Comparison of ENCODE assay signal across 9 mouse cellular contexts in genomic region chr8:105788241-105788640, GRCm38 (mm10). TPM values are rescaled to one million over a fixed set of nuclear protein-coding genes. Genes with fewer than 3 reads are reported as not detected.
DNase-seq lines count a peak whose midpoint lies in the region; ATAC-seq and TF ChIP-seq lines count a peak whose summit lies in the region.
"Had no signal": no experiment of that assay in that cellular context is flagged by ENCODE, and none has a peak within 500 bp of the region (broad histone marks: within the 10 kb centered on the region; RNA-seq: fewer than 3 reads in every experiment).

No protein-coding gene starts in this region.

- no peak overlapping the region for H3K9ac ChIP-seq in hindbrain, embryonic 11.5 days (ENCODE audit: low read depth, low read length)
- H3K9ac ChIP-seq in hindbrain, embryonic 16.5 days (ENCODE audit: low read depth, low read length) = no peak overlapping the region
- H3K9ac ChIP-seq in liver, postnatal 0 days (replicated peaks) = no peak overlapping the region

- H3K27me3 ChIP-seq in hindbrain, embryonic 11.5 days (ENCODE audit: control insufficient read depth, insufficient read depth, low read length) = no peaks in the 10 kb centered on the region
- H3K27me3 ChIP-seq in hindbrain, embryonic 16.5 days (replicated peaks; ENCODE audit: control insufficient read depth, insufficient read depth, low read length) = no peaks in the 10 kb centered on the region
- no peaks in the 10 kb centered on the region for H3K27me3 ChIP-seq in liver, postnatal 0 days (ENCODE audit: insufficient read depth, low read length)

- no peak overlapping the region for H3K4me3 ChIP-seq in hindbrain, embryonic 11.5 days (ENCODE audit: low read depth, low read length)
- no peak overlapping the region for H3K4me3 ChIP-seq in hindbrain, embryonic 16.5 days (ENCODE audit: low read length)
- no peak overlapping the region for H3K4me3 ChIP-seq in liver, postnatal 0 days (ENCODE audit: low read depth, low read length)
- H3K4me3 ChIP-seq: erythroblast, embryonic 14.5 days had no signal

- TF ChIP-seq CTCF in liver, postnatal 0 days (IDR thresholded peaks at IDR 0.05; ENCODE audit: low read depth) = peak; percentile 85

- no peaks in the 10 kb centered on the region for H3K4me1 ChIP-seq in hindbrain, embryonic 11.5 days (replicated peaks; ENCODE audit: control insufficient read depth, insufficient read depth, low read length)
- H3K4me1 ChIP-seq in hindbrain, embryonic 16.5 days (ENCODE audit: control insufficient read depth, insufficient read depth, low read depth, low read length) = no peaks in the 10 kb centered on the region
- peaks cover 3% of the 10 kb centered on the region; the same call in 1 of the 2 replicates for H3K4me1 ChIP-seq in liver, postnatal 0 days (ENCODE audit: insufficient read depth)

- DNase-seq in hindbrain, embryonic 11.5 days (ENCODE audit: low spot score) = peak; percentile 74
- peak; percentile 71 for DNase-seq in CD4-positive helper T cell, adult 2 months (ENCODE audit: low read depth, low spot score)
- peak; percentile 70 for DNase-seq in NIH3T3 (ENCODE audit: low read depth)
- DNase-seq in liver, postnatal 0 days = peak; percentile 82
- peak; percentile 52 to 60 for DNase-seq in spleen, postnatal 36 days (ENCODE audit: low spot score in 2 of 2)
- no peak for DNase-seq in urinary bladder, postnatal 4 days (ENCODE audit: low spot score in 2 of 2)

- no peak for ATAC-seq in hindbrain, embryonic 11.5 days (ENCODE audit: low FRiP score)
- ATAC-seq in hindbrain, embryonic 16.5 days = no peak
- peak; percentile 48; the same call in 1 of the 2 replicates for ATAC-seq in erythroblast, adult 5-6 weeks (replicated peaks; ENCODE audit: low FRiP score, poor library complexity, severe bottlenecking)
- ATAC-seq in liver, postnatal 0 days = peak; percentile 60

- H3K9me3 ChIP-seq in hindbrain, embryonic 11.5 days (ENCODE audit: control insufficient read depth, low read length) = no peaks in the 10 kb centered on the region
- H3K9me3 ChIP-seq in hindbrain, embryonic 16.5 days (ENCODE audit: control insufficient read depth, low read length) = no peaks in the 10 kb centered on the region
- no peaks in the 10 kb centered on the region for H3K9me3 ChIP-seq in liver, postnatal 0 days (ENCODE audit: low read length)

- TF ChIP-seq EP300 in liver, postnatal 0 days (IDR thresholded peaks at IDR 0.05; ENCODE audit: low read depth) = no peak

- WGBS in hindbrain, embryonic 11.5 days = 90% methylated on average over 2 of the region's 2 CpGs
- 92% methylated on average over 2 of the region's 2 CpGs for WGBS in hindbrain, embryonic 16.5 days
- WGBS in liver, postnatal 0 days (ENCODE audit: insufficient replicate concordance) = 94% methylated on average over 2 of the region's 2 CpGs

- no peak overlapping the region for H3K27ac ChIP-seq in hindbrain, embryonic 11.5 days (ENCODE audit: low read depth, low read length)
- no peak overlapping the region for H3K27ac ChIP-seq in hindbrain, embryonic 16.5 days (ENCODE audit: low read depth, low read length)
- no peak overlapping the region for H3K27ac ChIP-seq in liver, postnatal 0 days (ENCODE audit: low read depth)

- no peaks in the 10 kb centered on the region for H3K36me3 ChIP-seq in hindbrain, embryonic 11.5 days (ENCODE audit: control insufficient read depth, insufficient read depth, low read length)
- peaks cover 5% of the 10 kb centered on the region for H3K36me3 ChIP-seq in hindbrain, embryonic 16.5 days (ENCODE audit: control insufficient read depth, insufficient read depth, low read length)
- H3K36me3 ChIP-seq in liver, postnatal 0 days (replicated peaks; ENCODE audit: insufficient read depth, low read length) = peaks cover 75% of the 10 kb centered on the region

- no peak overlapping the region for H3K4me2 ChIP-seq in hindbrain, embryonic 11.5 days (replicated peaks; ENCODE audit: low read depth, low read length)
- H3K4me2 ChIP-seq in hindbrain, embryonic 16.5 days (ENCODE audit: low read length) = no peak overlapping the region
- no peak overlapping the region for H3K4me2 ChIP-seq in liver, postnatal 0 days (ENCODE audit: low read depth, low read length)

RNA-seq across cellular contexts. Expression of gene Gfod2, which starts 29.8 kb away (rescaled TPM):
- polyA plus RNA-seq in hindbrain, embryonic 11.5 days (2014; fragmentation: Nextera tagmentation; extraction: Ambion mirVana) = 38.3 and 41.6 TPM in 2 replicates
- polyA plus RNA-seq in hindbrain, embryonic 16.5 days (2015; fragmentation: Nextera tagmentation; extraction: Ambion mirVana) = 82.7 and 82.9 TPM in 2 replicates
- total RNA-seq in erythroblast, adult 5-6 weeks (2015; ENCODE audit: low replicate concordance) = 0.21 and 0.38 TPM in 2 replicates
- total RNA-seq in erythroblast, adult 5-6 weeks (2017; ENCODE audit: low replicate concordance) = 0.51 TPM in 1 of 2 replicates, not detected in the other
- polyA plus RNA-seq in liver, postnatal 0 days (2015; fragmentation: Nextera tagmentation; extraction: Ambion mirVana) = 2.4 and 2.9 TPM in 2 replicates

RNA-seq across cellular contexts. Expression of gene Ranbp10, which starts 38.9 kb away (rescaled TPM):
- 13.7 and 17.8 TPM in 2 replicates for polyA plus RNA-seq in hindbrain, embryonic 11.5 days (2014; fragmentation: Nextera tagmentation; extraction: Ambion mirVana)
- polyA plus RNA-seq in hindbrain, embryonic 16.5 days (2015; fragmentation: Nextera tagmentation; extraction: Ambion mirVana) = 8.9 and 9.3 TPM in 2 replicates
- total RNA-seq in erythroblast, adult 5-6 weeks (2015; ENCODE audit: low replicate concordance) = 514 and 565 TPM in 2 replicates
- 620 and 633 TPM in 2 replicates for total RNA-seq in erythroblast, adult 5-6 weeks (2017; ENCODE audit: low replicate concordance)
- polyA plus RNA-seq in liver, postnatal 0 days (2015; fragmentation: Nextera tagmentation; extraction: Ambion mirVana) = 18.9 and 20.9 TPM in 2 replicates

RNA-seq across cellular contexts. Expression of gene Tsnaxip1, which starts 39.3 kb away (rescaled TPM):
- polyA plus RNA-seq in hindbrain, embryonic 11.5 days (2014; fragmentation: Nextera tagmentation; extraction: Ambion mirVana) = 1.2 and 1.4 TPM in 2 replicates
- 0.86 and 1.4 TPM in 2 replicates for polyA plus RNA-seq in hindbrain, embryonic 16.5 days (2015; fragmentation: Nextera tagmentation; extraction: Ambion mirVana)
- total RNA-seq in erythroblast, adult 5-6 weeks (2015; ENCODE audit: low replicate concordance) = 1.0 and 1.2 TPM in 2 replicates
- total RNA-seq in erythroblast, adult 5-6 weeks (2017; ENCODE audit: low replicate concordance) = 2.5 and 3.2 TPM in 2 replicates
- not detected in 2 replicates for polyA plus RNA-seq in liver, postnatal 0 days (2015; fragmentation: Nextera tagmentation; extraction: Ambion mirVana)
- polyA plus RNA-seq: erythroblast, embryonic 14.5 days had no signal

Comparison
In these comparisons a context has a peak if more than half of its experiments do, and no peak if none do; other contexts are left out.
1. ATAC-seq: peak in erythroblast, adult 5-6 weeks (single experiment) and liver, postnatal 0 days (single experiment); none in hindbrain, embryonic 11.5 days (single experiment) and hindbrain, embryonic 16.5 days (single experiment).
2. DNase-seq: peak in hindbrain, embryonic 11.5 days (single experiment), CD4-positive helper T cell, adult 2 months (single experiment), NIH3T3 (single experiment), liver, postnatal 0 days (single experiment) and spleen, postnatal 36 days (2 of 2); none in urinary bladder, postnatal 4 days (0 of 2).
3. RNA of gene Gfod2, which starts 29.8 kb away (polyA plus RNA-seq): 82.7 to 82.9 TPM in hindbrain, embryonic 16.5 days and 38.3 to 41.6 TPM in hindbrain, embryonic 11.5 days; 2.4 to 2.9 TPM in liver, postnatal 0 days; every median in the first group is over 10 times any median in the second.